Mouse (Mus musculus): ENCODE measurements around the gene Mtg2. TPM values are rescaled to one million over a fixed set of nuclear protein-coding genes. Genes with fewer than 3 reads are reported as not detected.

Gene Mtg2
- polyA plus RNA-seq, 1 experiment from 2014 or later, result 24.6 TPM

GRCm38 (mm10) chr2:180032925-180033324 lies 37.5 kb upstream of the Mtg2 start:
- 76% methylated on average over 3 of the region's 3 CpGs for WGBS
- no peak overlapping the region for H3K9ac ChIP-seq (ENCODE audit: low read depth, low read length)
- H3K4me3 ChIP-seq (ENCODE audit: low read length), result no peak overlapping the region
- no peak for ATAC-seq (ENCODE audit: low FRiP score, low TSS enrichment)
- peaks cover 98% of the 10 kb centered on the region for H3K36me3 ChIP-seq (ENCODE audit: control insufficient read depth, insufficient read depth, low read length)
- H3K9me3 ChIP-seq (ENCODE audit: control insufficient read depth, low read length), result no peaks in the 10 kb centered on the region
- no peak overlapping the region for H3K4me2 ChIP-seq (replicated peaks; ENCODE audit: low read depth, low read length)
- no peaks in the 10 kb centered on the region for H3K27me3 ChIP-seq (ENCODE audit: control insufficient read depth, insufficient read depth, low read length)
- no peak overlapping the region for H3K27ac ChIP-seq (ENCODE audit: low read depth, low read length)
- H3K4me1 ChIP-seq (ENCODE audit: control insufficient read depth, insufficient read depth, low read length), result peaks cover 6% of the 10 kb centered on the region; the same call in 1 of the 2 replicates

GRCm38 (mm10) chr2:180033956-180034355 lies 36.4 kb upstream of the Mtg2 start:
- Histone ChIP-seq H3K4me1 (ENCODE audit: control insufficient read depth, insufficient read depth, low read length) (no peaks in the 10 kb centered on the region), H3K27ac (ENCODE audit: low read depth, low read length) (no peak overlapping the region), H3K9ac (ENCODE audit: low read depth, low read length) (no peak overlapping the region), H3K4me3 (ENCODE audit: low read length) (no peak overlapping the region), H3K9me3 (ENCODE audit: control insufficient read depth, low read length) (no peaks in the 10 kb centered on the region), H3K4me2 (replicated peaks; ENCODE audit: low read depth, low read length) (no peak overlapping the region), H3K27me3 (ENCODE audit: control insufficient read depth, insufficient read depth, low read length) (no peaks in the 10 kb centered on the region), H3K36me3 (ENCODE audit: control insufficient read depth, insufficient read depth, low read length) (peaks cover 98% of the 10 kb centered on the region)
- ATAC-seq (ENCODE audit: low FRiP score, low TSS enrichment), result no peak
- WGBS, result 58% methylated on average over 3 of the region's 3 CpGs

DNA sequence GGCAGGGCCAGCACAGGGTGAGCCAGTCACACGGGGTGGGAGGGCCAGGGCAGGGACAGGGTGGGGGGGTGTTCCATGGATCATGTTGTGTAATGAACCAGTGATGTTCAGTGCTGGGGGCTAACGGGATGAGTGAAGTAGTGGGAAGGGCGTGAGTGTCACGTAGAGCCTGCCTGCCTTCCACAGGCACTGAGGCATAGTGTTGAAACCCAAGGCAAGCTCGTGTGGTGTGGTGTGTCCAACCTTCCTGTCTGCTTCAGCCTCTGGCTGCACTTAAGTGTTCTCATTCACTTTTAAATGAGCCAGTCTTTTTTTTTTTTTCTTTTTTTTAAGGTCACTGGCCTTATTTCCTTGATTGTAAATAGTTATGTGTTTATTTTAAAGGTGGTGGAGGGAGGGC lies 35.6 kb upstream of the Mtg2 start:
- no peak overlapping the region for H3K9ac ChIP-seq (ENCODE audit: low read depth, low read length)
- H3K4me3 ChIP-seq (ENCODE audit: low read length), result no peak overlapping the region
- H3K4me1 ChIP-seq (ENCODE audit: control insufficient read depth, insufficient read depth, low read length), result 0 out of 2 replicates have a peak, but pooled peaks cover 2% of the 10 kb centered on the region
- ATAC-seq (ENCODE audit: low FRiP score, low TSS enrichment), result no peak
- 59% methylated on average over 5 of the region's 5 CpGs for WGBS
- H3K27ac ChIP-seq (ENCODE audit: low read depth, low read length), result no peak overlapping the region
- no peak overlapping the region for H3K4me2 ChIP-seq (replicated peaks; ENCODE audit: low read depth, low read length)
- H3K27me3 ChIP-seq (ENCODE audit: control insufficient read depth, insufficient read depth, low read length), result no peaks in the 10 kb centered on the region
- H3K9me3 ChIP-seq (ENCODE audit: control insufficient read depth, low read length), result no peaks in the 10 kb centered on the region
- peaks cover 95% of the 10 kb centered on the region for H3K36me3 ChIP-seq (ENCODE audit: control insufficient read depth, insufficient read depth, low read length)

GRCm38 (mm10) chr2:180040406-180040805 lies 30.0 kb upstream of the Mtg2 start:
- Histone ChIP-seq H3K9me3 (ENCODE audit: control insufficient read depth, low read length) (no peaks in the 10 kb centered on the region), H3K27me3 (ENCODE audit: control insufficient read depth, insufficient read depth, low read length) (no peaks in the 10 kb centered on the region), H3K9ac (ENCODE audit: low read depth, low read length) (peak overlapping the region; percentile 95; the same call in 1 of the 2 replicates), H3K4me3 (ENCODE audit: low read length) (0 out of 2 replicates have a peak overlapping the region, but pooled peaks have one; percentile 99), H3K4me1 (ENCODE audit: control insufficient read depth, insufficient read depth, low read length) (peaks cover 23% of the 10 kb centered on the region), H3K4me2 (replicated peaks; ENCODE audit: low read depth, low read length) (peak overlapping the region; percentile 74), H3K36me3 (ENCODE audit: control insufficient read depth, insufficient read depth, low read length) (peaks cover 39% of the 10 kb centered on the region), H3K27ac (ENCODE audit: low read depth, low read length) (peak overlapping the region; percentile 30; the same call in 1 of the 2 replicates)
- 37% methylated on average over 6 of the region's 6 CpGs for WGBS
- no peak for ATAC-seq (ENCODE audit: low FRiP score, low TSS enrichment)

DNA sequence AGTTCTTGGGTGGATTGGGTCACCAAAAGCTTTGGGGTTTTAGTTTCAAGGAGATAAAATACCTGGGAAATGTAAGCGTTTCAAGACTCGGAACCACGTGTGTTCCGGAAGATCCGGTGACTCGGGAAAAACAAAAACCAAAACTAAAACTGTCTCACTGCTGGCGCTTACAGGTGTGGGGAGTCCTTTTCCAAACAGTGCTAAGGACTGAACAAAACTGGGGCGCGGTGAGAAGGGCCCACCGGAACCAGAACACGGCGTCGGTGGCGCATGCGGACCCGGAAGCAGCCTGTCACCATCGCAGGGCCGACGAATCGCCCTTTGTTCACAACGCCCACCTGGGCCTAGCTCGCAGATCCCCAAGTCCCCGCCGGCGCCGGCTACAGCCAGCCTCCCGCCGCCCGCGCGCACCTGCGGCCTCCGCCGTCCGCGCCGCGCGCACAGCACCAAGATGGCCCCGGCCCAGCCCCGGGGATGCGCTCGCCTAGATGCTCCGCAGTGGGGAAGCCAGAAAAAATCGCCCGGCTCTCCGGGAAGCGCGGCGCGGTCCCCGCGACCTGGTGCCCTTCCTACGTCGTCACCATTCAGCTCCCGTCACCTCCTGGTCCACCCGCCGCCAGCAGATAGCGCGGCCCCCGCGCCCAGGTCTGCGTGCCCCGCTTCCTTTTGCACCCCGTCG lies 28.7 kb upstream of the Mtg2 start:
- Histone ChIP-seq H3K9me3 (ENCODE audit: control insufficient read depth, low read length) (no peaks in the 10 kb centered on the region), H3K27me3 (ENCODE audit: control insufficient read depth, insufficient read depth, low read length) (no peaks in the 10 kb centered on the region), H3K4me3 (ENCODE audit: low read length) (peak overlapping the region; percentile 99), H3K4me2 (replicated peaks; ENCODE audit: low read depth, low read length) (peak overlapping the region; percentile 74), H3K36me3 (ENCODE audit: control insufficient read depth, insufficient read depth, low read length) (peaks cover 25% of the 10 kb centered on the region), H3K27ac (ENCODE audit: low read depth, low read length) (peak overlapping the region; percentile 85), H3K4me1 (ENCODE audit: control insufficient read depth, insufficient read depth, low read length) (peaks cover 23% of the 10 kb centered on the region), H3K9ac (ENCODE audit: low read depth, low read length) (peak overlapping the region; percentile 95)
- WGBS, result under 1% methylated on average over 63 of the region's 66 CpGs
- ATAC-seq (ENCODE audit: low FRiP score, low TSS enrichment), result peak; percentile 37

DNA sequence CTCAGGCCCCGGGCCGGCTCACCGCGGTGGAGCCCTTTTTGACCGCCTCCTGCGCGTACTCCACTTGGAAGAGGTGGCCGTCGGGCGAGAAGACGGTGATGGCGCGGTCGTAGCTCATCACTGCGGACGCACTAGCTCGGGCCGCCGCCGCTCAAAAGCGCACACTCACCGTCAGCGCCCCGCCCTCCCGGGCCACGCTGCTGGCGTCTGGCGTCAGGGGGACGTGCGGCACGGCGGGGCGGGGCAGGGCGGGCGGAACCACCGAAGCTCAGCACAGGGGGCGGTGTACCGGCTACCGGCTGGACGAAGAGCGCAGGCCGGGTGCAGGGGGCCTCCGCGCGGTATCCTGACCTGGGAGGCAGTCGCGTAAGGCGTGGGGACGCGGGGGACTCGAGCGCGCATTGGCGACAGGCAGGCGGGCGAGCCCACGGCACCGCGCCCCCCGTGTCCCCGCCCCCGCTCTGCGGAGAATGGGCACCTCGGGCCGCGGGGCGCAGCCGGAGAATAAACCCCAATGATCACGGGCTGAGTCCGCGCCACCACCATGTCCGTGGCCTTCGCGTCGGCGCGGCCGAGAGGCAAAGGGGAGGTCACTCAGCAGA lies 28.0 kb upstream of the Mtg2 start, which contains the start of the genes Psma7 and Ss18l1:
Gene Psma7 (minus strand): TSS at position 178 of the 602 bp plus-strand sequence.
Gene Ss18l1 (plus strand): TSS at position 254 of the 602 bp plus-strand sequence.
- peak; percentile 94 for ATAC-seq (ENCODE audit: low FRiP score, low TSS enrichment)
- Histone ChIP-seq H3K4me1 (ENCODE audit: control insufficient read depth, insufficient read depth, low read length) (peaks cover 23% of the 10 kb centered on the region), H3K9ac (ENCODE audit: low read depth, low read length) (peak within 1 kb of the TSS; percentile 95), H3K27me3 (ENCODE audit: control insufficient read depth, insufficient read depth, low read length) (no peaks in the 10 kb centered on the region), H3K36me3 (ENCODE audit: control insufficient read depth, insufficient read depth, low read length) (peaks cover 19% of the 10 kb centered on the region), H3K27ac (ENCODE audit: low read depth, low read length) (peak within 1 kb of the TSS; percentile 85), H3K4me2 (replicated peaks; ENCODE audit: low read depth, low read length) (peak within 1 kb of the TSS; percentile 74), H3K9me3 (ENCODE audit: control insufficient read depth, low read length) (no peaks in the 10 kb centered on the region), H3K4me3 (ENCODE audit: low read length) (peak within 1 kb of the TSS; percentile 99)
- under 1% methylated on average over 75 of the region's 78 CpGs for WGBS

DNA sequence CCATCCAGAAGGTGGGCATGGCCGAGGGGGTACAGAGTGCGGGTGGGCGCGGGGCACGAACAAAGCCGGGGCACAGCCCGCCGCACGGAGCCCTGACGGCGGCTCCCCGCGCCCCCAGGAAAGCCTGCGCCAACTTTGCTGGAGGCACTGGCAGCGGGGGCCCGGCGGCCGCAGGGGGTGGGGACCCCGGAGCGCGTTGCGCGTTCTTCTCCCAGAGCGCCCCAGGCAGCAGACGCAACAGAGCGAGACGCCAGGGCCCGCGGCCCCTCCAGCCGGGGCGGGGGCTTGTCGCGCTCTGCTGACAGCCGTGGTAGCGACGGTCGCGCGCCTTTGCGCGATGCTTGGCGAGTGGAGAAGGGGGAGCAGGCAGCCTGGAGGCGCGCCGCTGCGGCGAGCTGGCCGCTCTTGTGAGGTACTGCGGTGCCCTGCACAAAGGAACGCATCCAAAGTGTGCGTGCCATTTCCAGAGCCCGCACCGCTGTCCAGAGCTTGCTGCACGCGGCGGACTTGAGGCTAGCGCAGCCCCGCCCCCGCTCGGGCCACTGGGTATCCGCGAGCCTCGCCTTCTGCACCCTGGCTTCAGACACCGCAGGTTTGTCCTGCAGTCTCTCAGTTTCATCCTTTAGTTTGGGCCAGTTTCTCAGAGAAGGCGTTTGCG lies 27.4 kb upstream of the Mtg2 start:
- Histone ChIP-seq H3K9ac (ENCODE audit: low read depth, low read length) (peak overlapping the region; percentile 95), H3K9me3 (ENCODE audit: control insufficient read depth, low read length) (no peaks in the 10 kb centered on the region), H3K27me3 (ENCODE audit: control insufficient read depth, insufficient read depth, low read length) (no peaks in the 10 kb centered on the region), H3K4me2 (replicated peaks; ENCODE audit: low read depth, low read length) (peak overlapping the region; percentile 62), H3K36me3 (ENCODE audit: control insufficient read depth, insufficient read depth, low read length) (peaks cover 13% of the 10 kb centered on the region), H3K27ac (ENCODE audit: low read depth, low read length) (peak overlapping the region; percentile 85), H3K4me3 (ENCODE audit: low read length) (peak overlapping the region; percentile 99), H3K4me1 (ENCODE audit: control insufficient read depth, insufficient read depth, low read length) (peaks cover 23% of the 10 kb centered on the region)
- peak; percentile 75 for ATAC-seq (ENCODE audit: low FRiP score, low TSS enrichment)
- WGBS, result under 1% methylated on average over 65 of the region's 66 CpGs

GRCm38 (mm10) chr2:180045283-180045682 lies 25.1 kb upstream of the Mtg2 start:
- 36% methylated on average over 4 of the region's 4 CpGs for WGBS
- Histone ChIP-seq H3K9ac (ENCODE audit: low read depth, low read length) (no peak overlapping the region), H3K27ac (ENCODE audit: low read depth, low read length) (no peak overlapping the region), H3K9me3 (ENCODE audit: control insufficient read depth, low read length) (no peaks in the 10 kb centered on the region), H3K36me3 (ENCODE audit: control insufficient read depth, insufficient read depth, low read length) (peaks cover 2% of the 10 kb centered on the region; the same call in 1 of the 2 replicates), H3K27me3 (ENCODE audit: control insufficient read depth, insufficient read depth, low read length) (no peaks in the 10 kb centered on the region), H3K4me1 (ENCODE audit: control insufficient read depth, insufficient read depth, low read length) (peaks cover 19% of the 10 kb centered on the region), H3K4me3 (ENCODE audit: low read length) (no peak overlapping the region), H3K4me2 (replicated peaks; ENCODE audit: low read depth, low read length) (no peak overlapping the region)
- no peak for ATAC-seq (ENCODE audit: low FRiP score, low TSS enrichment)

Measured in kidney, embryonic 14.5 days (tissue).